Mouse (Mus musculus): Measurements from ENCODE around the gene Mycl.

- TF ChIP-seq POLR2A (IDR thresholded peaks at IDR 0.05; ENCODE audit: control insufficient read depth, low read depth, low read length), result no peak
- TF ChIP-seq CTCF (IDR thresholded peaks at IDR 0.05; ENCODE audit: control insufficient read depth, insufficient read depth, insufficient replicate concordance, low read depth, low read length), result no peak
Measured at GRCm38 (mm10) chr4:122971191-122971590, 24.3 kb upstream of the Mycl start.

Data from testis, adult 2 months (tissue).